Mouse (Mus musculus) MEL (cell line): Measurements from ENCODE around the gene Esyt3. TPM values are rescaled to one million over a fixed set of nuclear protein-coding genes. Genes with fewer than 3 reads are reported as not detected.

Experiments
- DNase-seq: peaks from one replicate; pipeline ENCODE4 v3.0.0; 2011; ENCODE audit warnings: low read depth, low spot score
- H3K27ac ChIP-seq: 2 replicates; pipeline ENCODE4 v1.5.1; 2012; ENCODE audit warnings: low read depth, mild to moderate bottlenecking, control low read depth, low read length, moderate library complexity; ENCODE audit not compliant: control insufficient read depth
- H3K27me3 ChIP-seq, 2 experiments: fragments of 150-350 bp in 1 of 2; sonication (generic) in 1 of 2; 2 replicates each; pipeline ENCODE4 v1.6.1; 2012; ENCODE audit warnings: low read length in 2 of 2, mild to moderate bottlenecking in 2 of 2, improper control_type of control experiment in 1 of 2, moderate library complexity in 1 of 2; ENCODE audit not compliant: insufficient read depth in 2 of 2, control insufficient read depth in 1 of 2
- H3K36me3 ChIP-seq, 2 experiments: 2 replicates each; pipeline ENCODE4 v1.6.1; 2012 to 2014; ENCODE audit warnings: low read length in 2 of 2, improper control_type of control experiment in 1 of 2, inconsistent platforms in 1 of 2, mild to moderate bottlenecking in 1 of 2; ENCODE audit not compliant: insufficient read depth in 2 of 2, control insufficient read depth in 1 of 2
- H3K4me1 ChIP-seq, 2 experiments: fragments of 150-350 bp in 1 of 2; sonication (generic) in 1 of 2; 2 replicates each; pipeline ENCODE4 v1.6.1; 2012; ENCODE audit warnings: low read length in 2 of 2, improper control_type of control experiment in 1 of 2, mild to moderate bottlenecking in 1 of 2; ENCODE audit not compliant: insufficient read depth in 2 of 2, control insufficient read depth in 1 of 2
- H3K4me3 ChIP-seq, 2 experiments: fragments of 150-350 bp in 1 of 2; sonication (generic) in 1 of 2; 2 replicates each; pipeline ENCODE4 v1.5.1; 2012; ENCODE audit warnings: low read depth in 2 of 2, low read length in 2 of 2, mild to moderate bottlenecking in 2 of 2, moderate library complexity in 2 of 2, control low read depth in 1 of 2, improper control_type of control experiment in 1 of 2; ENCODE audit not compliant: control insufficient read depth in 1 of 2, insufficient read depth in 1 of 2
- H3K79me2 ChIP-seq: 2 replicates; pipeline ENCODE4 v1.6.1; 2012; ENCODE audit warnings: mild to moderate bottlenecking, low read length, moderate library complexity; ENCODE audit not compliant: control insufficient read depth, poor library complexity, insufficient read depth
- H3K9ac ChIP-seq: 2 replicates; pipeline ENCODE4 v1.6.1; 2012; ENCODE audit warnings: low read depth, mild to moderate bottlenecking, control low read depth, low read length, moderate library complexity; ENCODE audit not compliant: control insufficient read depth, poor library complexity, severe bottlenecking
- H3K9me3 ChIP-seq: fragments of 150-350 bp; sonication (generic); replicated peaks from 2 replicates; pipeline ENCODE4 v1.6.1; 2012; ENCODE audit warnings: mild to moderate bottlenecking, low read length, improper control_type of control experiment, moderate library complexity; ENCODE audit not compliant: insufficient read depth
- CHD1 ChIP-seq: IDR thresholded peaks from 2 replicates; pipeline ENCODE4 v1.6.1; 2012; ENCODE audit warnings: low read depth, mild to moderate bottlenecking, inconsistent platforms, low read length, improper control_type of control experiment
- CHD2 ChIP-seq: IDR thresholded peaks from 2 replicates; pipeline ENCODE4 v1.6.1; 2011; ENCODE audit warnings: low read length, improper control_type of control experiment
- E2F4 ChIP-seq: IDR thresholded peaks from 2 replicates; pipeline ENCODE4 v1.6.1; 2011; ENCODE audit warnings: low read depth, low read length, improper control_type of control experiment, borderline replicate concordance
- ELF1 ChIP-seq: IDR thresholded peaks from 2 replicates; pipeline ENCODE4 v1.6.1; 2014; ENCODE audit warnings: low read depth, mild to moderate bottlenecking, inconsistent platforms, low read length, improper control_type of control experiment, moderate library complexity
- EP300 ChIP-seq, 2 experiments: IDR thresholded peaks; 2 replicates each; pipeline ENCODE4 v1.6.1; 2011; ENCODE audit warnings: improper control_type of control experiment in 2 of 2, low read length in 2 of 2, low read depth in 1 of 2, mild to moderate bottlenecking in 1 of 2
- ETS1 ChIP-seq: IDR thresholded peaks from 2 replicates; pipeline ENCODE4 v1.6.1; 2012; ENCODE audit warnings: low read depth, mild to moderate bottlenecking, inconsistent platforms, low read length, improper control_type of control experiment, moderate library complexity
- JUND ChIP-seq: IDR thresholded peaks from 2 replicates; pipeline ENCODE4 v1.6.1; 2011; ENCODE audit warnings: low read depth, mild to moderate bottlenecking, improper control_type of control experiment, low read length
- KAT2A ChIP-seq: conservative IDR thresholded peaks from 2 replicates; pipeline ENCODE4 v1.6.1; 2012; ENCODE audit warnings: low read depth, low read length, improper control_type of control experiment, inconsistent platforms
- MAFK ChIP-seq: IDR thresholded peaks from 2 replicates; pipeline ENCODE4 v1.6.1; 2011; ENCODE audit warnings: low read depth, mild to moderate bottlenecking, low read length, improper control_type of control experiment, borderline replicate concordance
- MAX ChIP-seq: IDR thresholded peaks from 2 replicates; pipeline ENCODE4 v1.6.1; 2011; ENCODE audit warnings: low read length, improper control_type of control experiment
- MYB ChIP-seq: IDR thresholded peaks from 2 replicates; pipeline ENCODE4 v1.6.1; 2011; ENCODE audit warnings: mild to moderate bottlenecking, low read depth, low read length, improper control_type of control experiment
- MYC ChIP-seq: IDR thresholded peaks from 2 replicates; pipeline ENCODE4 v1.6.1; 2011; ENCODE audit warnings: low read depth, mild to moderate bottlenecking, low read length, improper control_type of control experiment, moderate library complexity
- NELFE ChIP-seq: IDR thresholded peaks from 2 replicates; pipeline ENCODE4 v1.6.1; 2011; ENCODE audit warnings: low read depth, low read length, improper control_type of control experiment
- POLR2AphosphoS2 ChIP-seq: IDR thresholded peaks from 2 replicates; pipeline ENCODE4 v1.6.1; 2011; ENCODE audit warnings: low read length, improper control_type of control experiment
- RAD21 ChIP-seq: IDR thresholded peaks from 2 replicates; pipeline ENCODE4 v1.6.1; 2011; ENCODE audit warnings: mild to moderate bottlenecking, low read depth, low read length, improper control_type of control experiment
- RCOR1 ChIP-seq: IDR thresholded peaks from 2 replicates; pipeline ENCODE4 v1.6.1; 2012; ENCODE audit warnings: low read depth, mild to moderate bottlenecking, inconsistent platforms, low read length, improper control_type of control experiment
- SIN3A ChIP-seq: IDR thresholded peaks from 2 replicates; pipeline ENCODE4 v1.6.1; 2012; ENCODE audit warnings: low read length, improper control_type of control experiment, inconsistent platforms
- TAL1 ChIP-seq: IDR thresholded peaks from 2 replicates; pipeline ENCODE4 v1.6.1; 2012; ENCODE audit warnings: mild to moderate bottlenecking, inconsistent platforms, low read length, moderate library complexity, mixed read lengths
- TBP ChIP-seq: IDR thresholded peaks from 2 replicates; pipeline ENCODE4 v1.8.0; 2011; ENCODE audit warnings: low read depth, low read length, improper control_type of control experiment
- TCF12 ChIP-seq: IDR thresholded peaks from 2 replicates; pipeline ENCODE4 v1.6.1; 2014; ENCODE audit warnings: low read depth, mild to moderate bottlenecking, inconsistent platforms, low read length, improper control_type of control experiment, moderate library complexity
- UBTF ChIP-seq: IDR thresholded peaks from 2 replicates; pipeline ENCODE4 v1.6.1; 2012; ENCODE audit warnings: low read depth, mild to moderate bottlenecking, inconsistent platforms, low read length, improper control_type of control experiment, moderate library complexity, borderline replicate concordance; ENCODE audit not compliant: insufficient read depth
- USF1 ChIP-seq: IDR thresholded peaks from 2 replicates; pipeline ENCODE4 v1.6.1; 2014; ENCODE audit warnings: low read depth, mild to moderate bottlenecking, inconsistent platforms, low read length, improper control_type of control experiment, moderate library complexity
- ZC3H11A ChIP-seq: IDR thresholded peaks from 2 replicates; pipeline ENCODE4 v1.6.1; 2012; ENCODE audit warnings: low read depth, mild to moderate bottlenecking, inconsistent platforms, low read length, improper control_type of control experiment
- ZKSCAN1 ChIP-seq: IDR thresholded peaks from 2 replicates; pipeline ENCODE4 v1.6.1; 2012; ENCODE audit warnings: low read depth, mild to moderate bottlenecking, inconsistent platforms, low read length, improper control_type of control experiment, moderate library complexity
- polyA plus RNA-seq, 2 experiments: library from polyadenylated mRNA; stranded (reverse) in 1 of 2; unstranded in 1 of 2; fragments of >175 nt in 1 of 2; fragments of >200 nt in 1 of 2; gene quantifications; 2 replicates each; pipeline versions ENCODE4 v1.2.1 to v1.2.4; 2012; ENCODE audit warnings: low replicate concordance in 2 of 2, low read depth in 1 of 2; ENCODE audit not compliant: insufficient read length in 2 of 2, insufficient read depth in 1 of 2, missing spikeins in 1 of 2
- total RNA-seq: library from RNA; depleted of rRNA; stranded (reverse); fragments of 300-350 nt; gene quantifications from 2 replicates; pipeline ENCODE4 v1.2.3, GENCODE M21; 2012

The Esyt3 gene
- total and polyA plus RNA-seq, 3 experiments, result 0.07 TPM; not detected in 2

- Histone ChIP-seq H3K27me3 (no peaks in the 10 kb centered on the region; a peak in 1 of 4 replicates), H3K4me1 (no peaks in the 10 kb centered on the region), H3K4me3 (no peak overlapping the region), H3K9ac (no peak overlapping the region), H3K27ac (no peak overlapping the region), H3K79me2 (no peaks in the 10 kb centered on the region), H3K36me3 (no peaks in the 10 kb centered on the region), H3K9me3 (no peaks in the 10 kb centered on the region)
- no peak for DNase-seq
- TF ChIP-seq UBTF (no peak), MYC (no peak), MAFK (no peak), ELF1 (no peak), RCOR1 (no peak)
Measured at GRCm38 (mm10) chr9:99361946-99362345, 3.6 kb upstream of the Esyt3 start.

DNA sequence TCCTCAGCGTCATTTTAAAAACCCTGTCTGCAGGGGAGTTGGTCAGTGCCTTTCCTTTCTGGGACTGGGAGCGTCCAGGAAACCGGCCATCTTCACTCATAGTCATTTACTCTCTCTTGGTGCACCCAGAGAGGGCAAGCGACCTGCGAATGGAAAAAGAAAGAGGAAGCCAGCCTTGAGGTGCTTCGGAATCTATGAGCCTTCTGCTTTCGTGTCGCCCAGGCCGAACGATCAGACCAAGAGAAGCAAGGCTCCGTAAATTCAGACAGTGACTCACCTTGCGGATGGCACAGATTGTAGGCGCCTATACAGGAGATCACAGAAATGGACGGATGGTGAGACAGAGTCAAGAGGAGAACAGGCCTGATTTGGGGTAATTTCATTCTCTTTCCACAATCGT lies 655 bp upstream of the Esyt3 start:
- no peaks in the 10 kb centered on the region for H3K36me3 ChIP-seq
- H3K4me3 ChIP-seq, result no peak overlapping the region
- DNase-seq, result no peak
- H3K4me1 ChIP-seq, result 0 out of 4 replicates have a peak, but pooled peaks cover 0 to 2% of the 10 kb centered on the region in 2 experiments
- no peak for TF ChIP-seq JUND
- no peak for TF ChIP-seq CHD2
- TF ChIP-seq, all 39 proteins: peak for 0
- Histone ChIP-seq H3K79me2 (no peaks in the 10 kb centered on the region), H3K9me3 (no peaks in the 10 kb centered on the region), H3K27me3 (no peaks in the 10 kb centered on the region; a peak in 1 of 4 replicates), H3K27ac (no peak overlapping the region), H3K9ac (no peak overlapping the region)

GRCm38 (mm10) chr9:99357561-99357920 lies 816 bp downstream of the Esyt3 start:
- H3K79me2 ChIP-seq, result no peaks in the 10 kb centered on the region
- no peak for TF ChIP-seq RAD21
- no peak for TF ChIP-seq ZKSCAN1
- no peak for TF ChIP-seq ETS1
- no peak for TF ChIP-seq CHD1
- TF ChIP-seq E2F4, result no peak
- TF ChIP-seq MAX, result no peak
- no peak for TF ChIP-seq MYB
- no peak for TF ChIP-seq TBP
- TF ChIP-seq RCOR1, result no peak
- TF ChIP-seq CHD2, result no peak
- TF ChIP-seq TAL1, result no peak
- no peak for TF ChIP-seq POLR2AphosphoS2
- no peak for TF ChIP-seq NELFE
- no peak for TF ChIP-seq SIN3A
- TF ChIP-seq ZC3H11A, result no peak
- no peak for TF ChIP-seq USF1
- TF ChIP-seq KAT2A, result no peak
- no peak for TF ChIP-seq TCF12
- no peak for TF ChIP-seq EP300 (IDR thresholded peaks at IDR 0.05; ENCODE audit: low read depth in 1 of 2, low read length in 2 of 2)
- TF ChIP-seq, all 39 proteins: peak for 0
- Histone ChIP-seq H3K9me3 (no peaks in the 10 kb centered on the region), H3K36me3 (no peaks in the 10 kb centered on the region), H3K4me1 (0 out of 4 replicates have a peak, but pooled peaks cover 0 to 2% of the 10 kb centered on the region in 2 experiments), H3K27me3 (no peaks in the 10 kb centered on the region; a peak in 1 of 4 replicates), H3K27ac (no peak overlapping the region), H3K9ac (no peak overlapping the region), H3K4me3 (no peak overlapping the region)
- DNase-seq, result no peak
